Mouse (Mus musculus) NIH3T3 (cell line): Measurements from ENCODE around the gene Ddx47.
A peak's percentile ranks its signal among the peaks of the same experiment; 100 is the strongest.

ENCODE experiments used
- DNase-seq: peaks from one replicate; pipeline ENCODE4 v3.0.0-alpha.2; 2012; ENCODE audit warnings: low read depth

Gene Ddx47

GRCm38 (mm10) chr6:135069856-135070255 lies 58.4 kb downstream of the Ddx47 start:
- DNase-seq: peak; percentile 37

GRCm38 (mm10) chr6:135070347-135070746 lies 58.9 kb downstream of the Ddx47 start:
- peak; percentile 46 for DNase-seq
